8 mouse cellular contexts compared by ENCODE assay signal in the genomic region with DNA sequence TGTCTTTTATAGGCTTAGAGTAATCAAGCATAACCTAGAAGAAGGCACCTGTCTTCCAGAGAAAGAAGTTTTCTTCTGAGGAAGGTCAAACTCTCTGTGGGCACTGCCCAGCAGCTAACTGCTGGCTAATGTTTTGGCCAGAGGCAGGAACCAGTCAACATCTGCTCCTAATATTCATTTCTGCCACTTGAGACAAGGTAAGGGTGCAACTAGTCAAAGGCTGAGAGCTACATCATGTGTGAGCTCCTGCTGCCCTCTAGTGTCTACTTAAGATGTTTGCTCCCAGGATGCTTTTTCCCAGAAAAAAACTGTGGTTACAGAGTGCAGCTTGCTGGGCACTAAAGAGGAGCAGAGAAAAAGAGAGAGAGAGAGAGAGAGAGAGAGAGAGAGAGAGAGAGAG. TPM values are rescaled to one million over a fixed set of nuclear protein-coding genes. Genes with fewer than 3 reads are reported as not detected.
DNase-seq lines count a peak whose midpoint lies in the region; ATAC-seq and TF ChIP-seq lines count a peak whose summit lies in the region.

No protein-coding gene starts in this region.

- DNase-seq in liver, postnatal 0 days, result no peak
- no peak for DNase-seq in liver, embryonic 11.5 days (ENCODE audit: low spot score)
- peak; percentile 90 for DNase-seq in brain, embryonic 14.5 days (ENCODE audit: low read depth)
- DNase-seq in forebrain, embryonic 14.5 days (ENCODE audit: low spot score), result peak; percentile 86
- DNase-seq in natural killer cell, adult 2 months (ENCODE audit: low spot score in 2 of 2), result no peak
- DNase-seq in spleen, postnatal 36 days (ENCODE audit: low spot score in 2 of 2), result no peak

- ATAC-seq in liver, postnatal 0 days, result no peak
- no peak for ATAC-seq in liver, embryonic 11.5 days (replicated peaks; ENCODE audit: low FRiP score)
- ATAC-seq in forebrain, embryonic 14.5 days, result peak; percentile 52
- ATAC-seq in kidney, embryonic 16.5 days (ENCODE audit: low FRiP score, low TSS enrichment), result peak; percentile 69; the same call in 1 of the 2 replicates
- peak; percentile 60 for ATAC-seq in midbrain, embryonic 12.5 days (ENCODE audit: low FRiP score, low read depth)

- no peak overlapping the region for H3K4me2 ChIP-seq in liver, postnatal 0 days (ENCODE audit: low read depth, low read length)
- no peak overlapping the region for H3K4me2 ChIP-seq in liver, embryonic 11.5 days
- no peak overlapping the region for H3K4me2 ChIP-seq in forebrain, embryonic 14.5 days (ENCODE audit: low read length)
- H3K4me2 ChIP-seq in kidney, embryonic 16.5 days (replicated peaks; ENCODE audit: low read depth, low read length), result no peak overlapping the region
- no peak overlapping the region for H3K4me2 ChIP-seq in midbrain, embryonic 12.5 days (replicated peaks)

- no peak overlapping the region for H3K27ac ChIP-seq in liver, postnatal 0 days (ENCODE audit: low read depth)
- H3K27ac ChIP-seq in liver, embryonic 11.5 days (ENCODE audit: low read depth, low read length), result no peak overlapping the region
- H3K27ac ChIP-seq in forebrain, embryonic 14.5 days (ENCODE audit: low read depth, low read length), result no peak overlapping the region
- H3K27ac ChIP-seq in kidney, embryonic 16.5 days (ENCODE audit: low read length), result no peak overlapping the region
- no peak overlapping the region for H3K27ac ChIP-seq in midbrain, embryonic 12.5 days (replicated peaks)

- peak; percentile 73 for TF ChIP-seq CTCF in liver, postnatal 0 days (IDR thresholded peaks at IDR 0.05; ENCODE audit: low read depth)
- peak; percentile 78; the same call in 1 of the 2 replicates for TF ChIP-seq CTCF in brain, embryonic 14.5 days (IDR thresholded peaks at IDR 0.05; ENCODE audit: borderline replicate concordance, extremely low read depth, insufficient read depth, insufficient read length)

- no peaks in the 10 kb centered on the region for H3K4me1 ChIP-seq in liver, postnatal 0 days (ENCODE audit: insufficient read depth)
- no peaks in the 10 kb centered on the region for H3K4me1 ChIP-seq in liver, embryonic 11.5 days (replicated peaks; ENCODE audit: control insufficient read depth, insufficient read depth, low read length)
- 0 out of 2 replicates have a peak, but pooled peaks cover 5% of the 10 kb centered on the region for H3K4me1 ChIP-seq in forebrain, embryonic 14.5 days (ENCODE audit: control insufficient read depth, insufficient read depth, low read length)
- no peaks in the 10 kb centered on the region for H3K4me1 ChIP-seq in kidney, embryonic 16.5 days (ENCODE audit: insufficient read depth, low read length)
- no peaks in the 10 kb centered on the region for H3K4me1 ChIP-seq in midbrain, embryonic 12.5 days

- H3K4me3 ChIP-seq in liver, postnatal 0 days (ENCODE audit: low read depth, low read length), result no peak overlapping the region
- H3K4me3 ChIP-seq in liver, embryonic 11.5 days (ENCODE audit: low read depth, low read length), result no peak overlapping the region
- no peak overlapping the region for H3K4me3 ChIP-seq in forebrain, embryonic 14.5 days (ENCODE audit: low read depth, low read length)
- no peak overlapping the region for H3K4me3 ChIP-seq in kidney, embryonic 16.5 days (ENCODE audit: low read length)
- no peak overlapping the region for H3K4me3 ChIP-seq in midbrain, embryonic 12.5 days

- no peaks in the 10 kb centered on the region for H3K27me3 ChIP-seq in liver, postnatal 0 days (ENCODE audit: insufficient read depth, low read length)
- H3K27me3 ChIP-seq in liver, embryonic 11.5 days (replicated peaks; ENCODE audit: control insufficient read depth, insufficient read depth, low read length), result no peaks in the 10 kb centered on the region
- no peaks in the 10 kb centered on the region for H3K27me3 ChIP-seq in forebrain, embryonic 14.5 days (replicated peaks; ENCODE audit: control insufficient read depth, insufficient read depth, low read length)
- H3K27me3 ChIP-seq in kidney, embryonic 16.5 days (ENCODE audit: insufficient read depth, low read length), result no peaks in the 10 kb centered on the region
- no peaks in the 10 kb centered on the region for H3K27me3 ChIP-seq in midbrain, embryonic 12.5 days

- TF ChIP-seq EP300 in liver, postnatal 0 days (IDR thresholded peaks at IDR 0.05; ENCODE audit: low read depth), result no peak

- no peak for TF ChIP-seq POLR2A in brain, embryonic 14.5 days (IDR thresholded peaks at IDR 0.05; ENCODE audit: borderline replicate concordance, extremely low read depth, insufficient read depth, insufficient read length, poor library complexity, severe bottlenecking)

- H3K36me3 ChIP-seq in liver, postnatal 0 days (replicated peaks; ENCODE audit: insufficient read depth, low read length), result no peaks in the 10 kb centered on the region
- no peaks in the 10 kb centered on the region for H3K36me3 ChIP-seq in liver, embryonic 11.5 days (ENCODE audit: control insufficient read depth, insufficient read depth, low read length)
- H3K36me3 ChIP-seq in forebrain, embryonic 14.5 days (ENCODE audit: control insufficient read depth, insufficient read depth, low read length), result no peaks in the 10 kb centered on the region
- H3K36me3 ChIP-seq in kidney, embryonic 16.5 days (ENCODE audit: insufficient read depth, low read length), result no peaks in the 10 kb centered on the region
- H3K36me3 ChIP-seq in midbrain, embryonic 12.5 days, result no peaks in the 10 kb centered on the region

- H3K9me3 ChIP-seq in liver, postnatal 0 days (ENCODE audit: low read length), result no peaks in the 10 kb centered on the region
- no peaks in the 10 kb centered on the region for H3K9me3 ChIP-seq in liver, embryonic 11.5 days (ENCODE audit: control insufficient read depth, low read length)
- H3K9me3 ChIP-seq in forebrain, embryonic 14.5 days (replicated peaks; ENCODE audit: control insufficient read depth, low read length), result no peaks in the 10 kb centered on the region
- no peaks in the 10 kb centered on the region for H3K9me3 ChIP-seq in kidney, embryonic 16.5 days (ENCODE audit: low read length)
- H3K9me3 ChIP-seq in midbrain, embryonic 12.5 days, result no peaks in the 10 kb centered on the region

- no peak overlapping the region for H3K9ac ChIP-seq in liver, postnatal 0 days (replicated peaks)
- H3K9ac ChIP-seq in liver, embryonic 11.5 days (ENCODE audit: low read depth, low read length), result no peak overlapping the region
- H3K9ac ChIP-seq in forebrain, embryonic 14.5 days (ENCODE audit: low read length), result no peak overlapping the region
- no peak overlapping the region for H3K9ac ChIP-seq in kidney, embryonic 16.5 days (replicated peaks; ENCODE audit: low read length)
- no peak overlapping the region for H3K9ac ChIP-seq in midbrain, embryonic 12.5 days (replicated peaks)

RNA-seq across cellular contexts. Expression of a gene that starts 15.0 kb away (rescaled TPM):
- 3.0 and 3.6 TPM in 2 replicates for polyA plus RNA-seq in liver, postnatal 0 days (2015; fragmentation: Nextera tagmentation; extraction: Ambion mirVana)
- 27.5 and 28.0 TPM in 2 replicates for polyA plus RNA-seq in liver, embryonic 11.5 days (2014; fragmentation: Nextera tagmentation; extraction: Ambion mirVana)
- 114 and 134 TPM in 2 replicates for polyA plus RNA-seq in brain, embryonic 14.5 days (2012; rRNA removed)
- polyA plus RNA-seq in forebrain, embryonic 14.5 days (2014; fragmentation: Nextera tagmentation; extraction: Ambion mirVana), result 122 and 159 TPM in 2 replicates
- polyA plus RNA-seq in kidney, embryonic 16.5 days (2015; fragmentation: Nextera tagmentation; extraction: Ambion mirVana), result 60.5 and 62.9 TPM in 2 replicates
- polyA plus RNA-seq in midbrain, embryonic 12.5 days (2016; fragmentation: Nextera tagmentation; extraction: Ambion mirVana), result 75.8 and 83.2 TPM in 2 replicates

Comparison
In these comparisons a context has a peak if more than half of its experiments do, and no peak if none do; other contexts are left out.
1. ATAC-seq: peak in forebrain, embryonic 14.5 days (single experiment), kidney, embryonic 16.5 days (single experiment) and midbrain, embryonic 12.5 days (single experiment); none in liver, postnatal 0 days (single experiment) and liver, embryonic 11.5 days (single experiment).
2. DNase-seq: peak in brain, embryonic 14.5 days (single experiment) and forebrain, embryonic 14.5 days (single experiment); none in liver, postnatal 0 days (single experiment), liver, embryonic 11.5 days (single experiment), natural killer cell, adult 2 months (0 of 2) and spleen, postnatal 36 days (0 of 2).